Mouse (Mus musculus): ENCODE data around the gene Odf4. TPM values are rescaled to one million over a fixed set of nuclear protein-coding genes. Genes with fewer than 3 reads are reported as not detected.

Odf4 gene
- polyA plus RNA-seq, 2 experiments: not detected

DNA sequence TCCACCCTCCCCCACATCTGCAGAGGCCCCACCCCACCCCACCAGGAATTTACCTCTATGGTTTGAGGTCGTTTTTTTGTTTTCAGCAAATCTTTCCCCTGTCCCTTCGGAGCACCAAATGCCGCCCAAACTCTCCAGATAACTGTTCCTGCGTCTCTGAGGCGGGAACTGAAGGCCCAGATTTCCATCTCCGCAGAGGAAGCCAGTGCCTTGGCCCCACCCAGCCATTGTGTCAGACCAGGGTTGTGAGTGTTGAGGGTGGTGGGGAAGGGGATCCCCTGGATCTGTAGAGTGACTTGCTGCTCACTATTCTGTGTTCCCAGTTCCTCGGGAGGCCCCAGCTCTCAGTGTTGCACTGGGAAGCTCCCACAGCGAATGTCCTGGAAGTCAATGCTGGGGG, 30.4 kb upstream of the Odf4 start, which contains the start of gene Arhgef15:
Arhgef15 (minus strand) TSS at position 173 of the 400 bp plus-strand sequence.
- no peak for TF ChIP-seq EP300 (IDR thresholded peaks at IDR 0.05; ENCODE audit: low read depth)
- no peak for TF ChIP-seq CTCF (IDR thresholded peaks at IDR 0.05; ENCODE audit: low read depth)
- H3K36me3 ChIP-seq (replicated peaks; ENCODE audit: control insufficient read depth, insufficient read depth, low read depth): no peaks in the 10 kb centered on the region
- no peak for ATAC-seq (ENCODE audit: insufficient read depth)
- WGBS (ENCODE audit: insufficient replicate concordance): 25% methylated on average over 8 of the region's 8 CpGs
- H3K27me3 ChIP-seq (ENCODE audit: control insufficient read depth, insufficient read depth, low read length): peaks cover 32% of the 10 kb centered on the region
- no peak for DNase-seq (ENCODE audit: low read depth in 3 of 3, low spot score in 3 of 3)
- no peaks in the 10 kb centered on the region; a peak in 1 of 4 replicates for H3K4me1 ChIP-seq (replicated peaks; ENCODE audit: control insufficient read depth in 2 of 2, insufficient read depth in 2 of 2, low read length in 1 of 2)
- no peaks in the 10 kb centered on the region for H3K9me3 ChIP-seq (ENCODE audit: control insufficient read depth, low read length)
- H3K4me2 ChIP-seq (ENCODE audit: low read depth): no peak within 1 kb of the TSS
- no peak within 1 kb of the TSS for H3K9ac ChIP-seq (replicated peaks)
- no peak within 1 kb of the TSS for H3K27ac ChIP-seq
- H3K4me3 ChIP-seq (ENCODE audit: insufficient read depth in 1 of 2, low read depth in 2 of 2, low read length in 2 of 2): no peak within 1 kb of the TSS

DNA sequence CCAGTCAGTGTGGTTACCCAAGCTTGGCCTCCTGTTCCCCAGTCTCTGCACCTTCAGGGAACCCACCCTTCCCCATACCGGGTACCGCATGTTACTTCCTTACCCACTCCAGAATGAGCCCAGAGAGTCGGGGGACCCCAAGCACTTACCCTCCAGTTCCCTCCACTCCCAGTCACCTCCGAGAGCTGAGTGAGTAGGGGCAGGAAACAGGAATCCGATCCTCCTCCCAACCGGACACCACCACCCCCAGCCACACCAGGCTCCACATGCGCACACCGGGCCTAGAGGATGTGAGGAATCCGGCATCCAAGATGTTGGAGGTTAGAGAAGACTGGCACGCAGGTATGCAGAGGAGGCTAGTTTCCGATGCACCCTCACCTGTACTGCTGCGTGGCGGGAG, 29.8 kb upstream of the Odf4 start:
- Histone ChIP-seq H3K27me3 (ENCODE audit: control insufficient read depth, insufficient read depth, low read length) (peaks cover 35% of the 10 kb centered on the region), H3K9me3 (ENCODE audit: control insufficient read depth, low read length) (no peaks in the 10 kb centered on the region), H3K36me3 (replicated peaks; ENCODE audit: control insufficient read depth, insufficient read depth, low read depth) (no peaks in the 10 kb centered on the region), H3K4me2 (ENCODE audit: low read depth) (no peak overlapping the region), H3K27ac (no peak overlapping the region), H3K4me3 (ENCODE audit: insufficient read depth in 1 of 2, low read depth in 2 of 2, low read length in 2 of 2) (no peak overlapping the region), H3K4me1 (replicated peaks; ENCODE audit: control insufficient read depth in 2 of 2, insufficient read depth in 2 of 2, low read length in 1 of 2) (no peaks in the 10 kb centered on the region), H3K9ac (replicated peaks) (no peak overlapping the region)
- 25% methylated on average over 13 of the region's 13 CpGs for WGBS (ENCODE audit: insufficient replicate concordance)
- DNase-seq (ENCODE audit: low read depth in 3 of 3, low spot score in 3 of 3): no peak
- no peak for ATAC-seq (ENCODE audit: insufficient read depth)
- TF ChIP-seq CTCF (IDR thresholded peaks at IDR 0.05; ENCODE audit: low read depth) (no peak), EP300 (IDR thresholded peaks at IDR 0.05; ENCODE audit: low read depth) (no peak)

DNA sequence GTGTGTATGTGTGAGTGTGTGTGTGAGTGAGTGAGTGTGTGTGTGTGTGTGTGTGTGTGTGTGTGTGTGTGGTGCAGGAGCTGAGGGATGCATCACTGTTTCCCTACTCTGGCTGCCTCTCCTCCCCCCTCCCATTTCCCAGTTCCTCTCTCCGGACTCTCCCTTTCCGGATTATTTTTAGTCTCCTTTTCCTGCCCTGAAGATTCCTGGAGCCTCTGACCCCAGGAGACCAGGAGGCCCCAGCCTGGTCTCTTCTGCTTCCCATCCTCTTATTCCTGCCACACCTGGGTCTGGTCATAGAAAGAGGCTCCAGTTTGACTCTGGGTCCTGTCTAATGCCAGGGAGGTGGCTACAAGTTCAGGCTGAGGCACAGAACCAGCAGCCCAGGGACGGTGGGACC, 29.2 kb upstream of the Odf4 start:
- 35% methylated on average over 3 of the region's 3 CpGs for WGBS (ENCODE audit: insufficient replicate concordance)

DNA sequence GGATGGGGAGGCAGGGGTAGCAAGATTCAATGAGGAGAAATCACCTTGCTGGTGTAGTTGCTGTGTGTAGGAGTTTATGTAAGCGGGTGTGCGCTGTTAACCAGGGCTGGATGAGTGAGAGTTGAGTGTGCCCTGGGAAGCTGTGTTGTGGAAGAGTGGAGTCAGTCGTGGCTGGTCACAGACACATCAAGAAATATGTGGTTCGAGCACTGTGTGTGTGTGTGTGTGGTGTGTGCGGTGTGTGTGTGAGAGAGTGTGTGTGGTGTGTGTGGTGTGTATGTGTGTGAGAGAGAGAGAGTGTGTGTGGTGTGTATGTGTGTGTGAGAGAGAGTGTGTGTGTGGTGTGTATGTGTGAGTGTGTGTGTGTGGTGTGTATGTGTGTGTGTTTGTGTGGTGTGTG, 28.6 kb upstream of the Odf4 start:
- no peak for TF ChIP-seq CTCF (IDR thresholded peaks at IDR 0.05; ENCODE audit: low read depth)
- TF ChIP-seq EP300 (IDR thresholded peaks at IDR 0.05; ENCODE audit: low read depth): no peak
- H3K9me3 ChIP-seq (ENCODE audit: control insufficient read depth, low read length): no peaks in the 10 kb centered on the region
- H3K4me1 ChIP-seq (replicated peaks; ENCODE audit: control insufficient read depth in 2 of 2, insufficient read depth in 2 of 2, low read length in 1 of 2): no peaks in the 10 kb centered on the region
- H3K27me3 ChIP-seq (ENCODE audit: control insufficient read depth, insufficient read depth, low read length): peaks cover 35% of the 10 kb centered on the region
- DNase-seq (ENCODE audit: low read depth in 3 of 3, low spot score in 3 of 3): no peak
- H3K27ac ChIP-seq: no peak overlapping the region
- ATAC-seq (ENCODE audit: insufficient read depth): no peak
- H3K4me3 ChIP-seq (ENCODE audit: insufficient read depth in 1 of 2, low read depth in 2 of 2, low read length in 2 of 2): no peak overlapping the region
- no peak overlapping the region for H3K9ac ChIP-seq (replicated peaks)
- H3K4me2 ChIP-seq (ENCODE audit: low read depth): no peak overlapping the region
- no peaks in the 10 kb centered on the region for H3K36me3 ChIP-seq (replicated peaks; ENCODE audit: control insufficient read depth, insufficient read depth, low read depth)
- whole genome bisulfite sequencing (ENCODE audit: insufficient replicate concordance): 55% methylated on average over 5 of the region's 5 CpGs

More for the DNA sequence above, 29.2 kb upstream of the Odf4 start:
- DNase-seq (ENCODE audit: low read depth in 3 of 3, low spot score in 3 of 3): no peak
- H3K4me3 ChIP-seq (ENCODE audit: insufficient read depth in 1 of 2, low read depth in 2 of 2, low read length in 2 of 2): no peak overlapping the region
- H3K9ac ChIP-seq (replicated peaks): no peak overlapping the region
- TF ChIP-seq EP300 (IDR thresholded peaks at IDR 0.05; ENCODE audit: low read depth) (no peak), CTCF (IDR thresholded peaks at IDR 0.05; ENCODE audit: low read depth) (no peak)
- no peaks in the 10 kb centered on the region for H3K36me3 ChIP-seq (replicated peaks; ENCODE audit: control insufficient read depth, insufficient read depth, low read depth)
- H3K27ac ChIP-seq: no peak overlapping the region
- peaks cover 35% of the 10 kb centered on the region for H3K27me3 ChIP-seq (ENCODE audit: control insufficient read depth, insufficient read depth, low read length)
- no peaks in the 10 kb centered on the region for H3K4me1 ChIP-seq (replicated peaks; ENCODE audit: control insufficient read depth in 2 of 2, insufficient read depth in 2 of 2, low read length in 1 of 2)
- no peak overlapping the region for H3K4me2 ChIP-seq (ENCODE audit: low read depth)
- no peaks in the 10 kb centered on the region for H3K9me3 ChIP-seq (ENCODE audit: control insufficient read depth, low read length)
- no peak for ATAC-seq (ENCODE audit: insufficient read depth)

DNA sequence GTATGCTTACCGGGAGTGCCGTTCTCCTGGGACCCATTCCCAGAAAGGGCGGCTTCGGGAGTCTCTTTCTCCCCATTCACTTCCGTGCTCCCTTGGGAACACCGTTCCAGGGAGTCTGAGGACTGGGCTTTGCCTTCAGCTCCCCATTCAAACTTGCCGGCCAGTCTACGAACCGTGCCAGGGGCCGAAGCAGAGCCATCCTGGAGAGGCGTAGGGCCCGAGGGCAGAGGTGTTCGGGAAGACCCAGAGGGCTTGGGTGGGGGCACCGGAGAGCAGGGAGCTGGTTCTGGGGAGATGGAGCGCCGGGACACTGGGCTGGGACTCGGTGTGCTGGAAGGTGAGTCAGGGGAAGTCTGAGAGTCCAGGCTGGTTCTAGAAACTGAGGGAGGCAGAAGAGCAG, 27.5 kb upstream of the Odf4 start:
- Histone ChIP-seq H3K9ac (replicated peaks) (no peak overlapping the region), H3K4me2 (ENCODE audit: low read depth) (peak overlapping the region; percentile 41), H3K36me3 (replicated peaks; ENCODE audit: control insufficient read depth, insufficient read depth, low read depth) (no peaks in the 10 kb centered on the region), H3K9me3 (ENCODE audit: control insufficient read depth, low read length) (no peaks in the 10 kb centered on the region), H3K27me3 (ENCODE audit: control insufficient read depth, insufficient read depth, low read length) (peaks cover 35% of the 10 kb centered on the region), H3K27ac (no peak overlapping the region), H3K4me1 (replicated peaks; ENCODE audit: control insufficient read depth in 2 of 2, insufficient read depth in 2 of 2, low read length in 1 of 2) (no peaks in the 10 kb centered on the region), H3K4me3 (ENCODE audit: insufficient read depth in 1 of 2, low read depth in 2 of 2, low read length in 2 of 2) (0 out of 4 replicates have a peak overlapping the region, but pooled peaks of 1 of the 2 experiments have one; percentile 12)
- DNase-seq (ENCODE audit: low read depth in 3 of 3, low spot score in 3 of 3): no peak
- WGBS (ENCODE audit: insufficient replicate concordance): 7% methylated on average over 17 of the region's 17 CpGs
- TF ChIP-seq EP300 (IDR thresholded peaks at IDR 0.05; ENCODE audit: low read depth): no peak
- no peak for TF ChIP-seq CTCF (IDR thresholded peaks at IDR 0.05; ENCODE audit: low read depth)
- no peak for ATAC-seq (ENCODE audit: insufficient read depth)

Data from liver, embryonic 14.5 days (tissue).